Mouse (Mus musculus): ENCODE measurements at regions not wholly inside any gene's neighbourhood (a gene's known extent, or its start where the extent isn't known, plus 50 kb on each side); places are given as distances from the start of the nearest gene placed in this dataset.
A peak's percentile ranks its signal among the peaks of the same experiment; 100 is the strongest.
"Not testable (repeated sequence)": the region's sequence is repeated elsewhere in the genome, so short reads cannot be mapped to it uniquely, and the experiment has no call there.

DNA sequence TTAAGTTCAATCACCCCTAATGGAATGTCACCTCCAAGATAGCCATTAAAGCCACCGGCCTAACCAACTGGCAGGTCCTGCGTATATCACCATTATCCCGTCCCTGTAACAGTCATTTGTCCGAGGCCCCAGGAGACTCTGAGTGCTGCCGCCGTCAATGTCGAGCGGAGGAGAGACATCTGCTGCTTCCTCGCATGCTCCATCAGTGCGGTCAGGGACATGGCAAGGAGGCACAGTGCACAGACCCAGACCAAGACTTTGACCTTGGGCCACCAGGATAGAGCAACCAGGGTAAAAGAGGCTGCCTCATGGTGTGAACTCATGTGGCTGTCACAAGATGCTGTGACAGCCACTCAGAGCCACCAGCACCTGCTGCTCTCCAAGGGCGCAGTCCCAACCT, 172.9 kb downstream of the Tomm20 start:
- DNase-seq, result no peak

GRCm38 (mm10) chr8:126772194-126772593, 173.4 kb downstream of the Tomm20 start:
- DNase-seq, result peak; percentile 74

- DNase-seq, result not testable (repeated sequence)
These were observed 175.3 kb downstream of the Tomm20 start for GRCm38 (mm10) chr8:126770374-126770773.

GRCm38 (mm10) chr8:126768142-126768541, 174.4 kb upstream of the Irf2bp2 start:
- DNase-seq, result no peak

DNA sequence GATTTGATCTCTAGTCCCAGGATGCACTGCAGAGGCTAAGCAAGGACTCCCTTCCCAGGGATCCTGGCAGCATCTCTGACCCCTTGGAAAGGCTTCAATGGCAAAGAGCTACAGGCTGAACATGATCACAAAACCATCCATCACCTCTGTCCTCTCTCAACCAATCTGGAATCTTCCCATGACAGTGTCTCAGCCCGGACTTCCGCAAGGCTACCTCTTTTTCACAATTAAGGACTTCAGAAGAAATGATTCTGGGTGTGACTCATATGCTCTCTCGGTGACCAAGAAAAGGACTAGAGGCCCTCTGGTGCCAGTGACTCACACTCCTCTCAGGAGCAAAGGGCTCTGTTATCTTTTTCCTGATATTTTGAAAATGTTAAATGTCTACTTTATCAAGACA, 173.6 kb upstream of the Irf2bp2 start:
- DNase-seq, result peak; percentile 93

DNA sequence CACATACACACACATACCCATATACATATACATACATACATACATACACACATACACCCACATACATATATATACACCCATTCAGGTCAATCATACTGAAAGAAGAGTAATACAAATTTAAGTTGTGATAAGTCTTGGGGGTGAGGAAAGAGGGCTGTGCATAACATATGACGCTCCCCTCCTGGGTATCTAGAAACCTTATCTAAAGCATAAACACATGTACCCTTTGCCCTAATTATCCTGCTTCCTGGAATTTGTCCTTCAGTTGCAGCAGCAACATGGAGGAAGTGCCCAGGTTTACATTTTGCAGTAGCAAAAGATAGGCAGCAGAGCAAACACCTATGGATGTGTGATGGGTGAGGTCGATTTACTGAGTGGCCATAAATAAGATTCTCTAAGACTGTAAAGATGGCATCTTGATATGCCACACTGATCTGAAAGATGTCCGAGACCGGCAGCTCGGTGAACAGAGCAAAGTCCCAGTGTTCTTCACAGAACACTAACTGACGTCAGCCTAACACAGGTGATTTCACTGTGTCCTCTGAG, 172.0 kb upstream of the Irf2bp2 start:
- no peak for DNase-seq

DNA sequence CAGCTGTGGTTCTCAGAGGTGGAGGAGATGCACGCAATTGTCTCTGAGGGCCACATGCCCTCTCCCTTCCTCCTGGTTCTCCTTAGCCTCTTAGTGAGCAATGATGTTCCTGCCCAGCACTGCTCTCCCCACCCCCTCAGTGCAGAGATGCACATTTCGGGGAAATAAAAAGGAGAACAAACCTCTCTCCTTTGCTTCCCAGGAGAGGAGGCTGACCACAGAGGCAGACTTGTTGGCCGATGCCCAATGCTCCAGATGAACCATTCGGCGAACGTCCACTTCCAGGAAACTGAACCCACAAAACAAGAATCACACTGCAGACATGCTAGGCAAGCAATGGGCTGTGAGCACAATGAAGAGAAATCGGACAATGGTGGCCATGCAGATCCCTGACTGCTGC, 169.8 kb upstream of the Irf2bp2 start:
- DNase-seq, result no peak

DNA sequence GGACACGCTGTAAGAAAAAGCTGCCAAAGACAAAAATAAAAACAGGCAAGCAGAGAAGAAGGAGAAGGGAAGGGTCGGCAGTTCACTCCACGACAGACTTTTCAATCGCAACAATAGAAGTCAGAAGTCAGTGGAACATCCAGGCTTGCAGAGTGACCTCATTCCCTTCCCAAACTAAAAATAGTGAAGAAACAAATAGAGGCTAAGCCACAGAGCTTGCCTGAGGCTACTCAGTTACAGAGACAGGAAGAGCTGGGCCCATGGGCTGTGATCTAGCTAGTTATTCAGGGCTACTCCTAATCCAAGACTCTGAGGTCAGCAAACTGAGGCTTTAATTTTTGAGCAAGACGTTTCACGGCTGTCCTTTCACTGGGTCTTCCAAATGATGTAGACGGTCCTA, 165.9 kb upstream of the Irf2bp2 start:
- DNase-seq, result no peak

GRCm38 (mm10) chr8:126758951-126759350, 165.2 kb upstream of the Irf2bp2 start:
- DNase-seq, result no peak

- no peak for DNase-seq
These were observed 164.4 kb upstream of the Irf2bp2 start for GRCm38 (mm10) chr8:126757951-126758757.

DNA sequence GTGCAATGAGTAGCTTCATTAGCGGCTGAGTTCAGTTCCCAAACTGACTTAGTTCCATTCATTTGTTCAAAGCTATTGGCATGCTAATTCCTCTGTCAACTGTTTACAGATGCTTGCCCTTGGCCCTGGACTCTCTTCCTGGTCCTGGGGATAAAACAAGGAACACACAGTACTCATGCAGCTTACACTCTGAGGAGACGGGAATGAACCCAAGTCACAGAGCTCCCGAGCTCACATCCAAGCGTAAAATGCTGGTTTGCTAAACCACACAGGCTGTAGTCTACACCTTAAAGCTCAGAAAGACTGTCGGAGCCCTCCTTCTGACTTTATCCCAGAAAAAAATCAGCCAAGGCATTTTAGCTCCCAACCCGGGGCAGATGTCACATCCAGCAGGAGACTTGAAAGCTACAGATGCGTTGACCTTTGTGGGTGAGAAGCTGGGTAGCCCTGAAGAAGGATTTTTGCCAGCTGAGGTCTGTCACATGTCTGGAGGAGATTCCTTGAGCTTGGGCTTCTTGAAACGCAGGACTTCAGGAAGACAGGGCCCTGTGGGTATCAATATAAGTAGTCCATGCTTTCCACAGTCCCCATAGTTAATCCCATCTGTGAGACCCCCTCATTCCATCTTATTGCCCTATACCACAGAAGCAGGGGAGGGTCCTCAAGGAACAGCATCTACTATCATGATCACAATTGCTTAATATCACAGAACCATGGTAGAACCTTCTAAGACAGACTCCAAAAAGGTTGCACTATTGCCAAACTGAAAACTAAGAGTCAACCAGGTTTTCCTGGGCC, 162.7 kb upstream of the Irf2bp2 start:
- no peak for DNase-seq

GRCm38 (mm10) chr8:126755669-126756068, 161.9 kb upstream of the Irf2bp2 start:
- DNase-seq, result no peak

- no peak for DNase-seq
These were observed 160.6 kb upstream of the Irf2bp2 start for GRCm38 (mm10) chr8:126754361-126754809.

GRCm38 (mm10) chr8:126753059-126753855, 159.5 kb upstream of the Irf2bp2 start:
- no peak for DNase-seq

DNA sequence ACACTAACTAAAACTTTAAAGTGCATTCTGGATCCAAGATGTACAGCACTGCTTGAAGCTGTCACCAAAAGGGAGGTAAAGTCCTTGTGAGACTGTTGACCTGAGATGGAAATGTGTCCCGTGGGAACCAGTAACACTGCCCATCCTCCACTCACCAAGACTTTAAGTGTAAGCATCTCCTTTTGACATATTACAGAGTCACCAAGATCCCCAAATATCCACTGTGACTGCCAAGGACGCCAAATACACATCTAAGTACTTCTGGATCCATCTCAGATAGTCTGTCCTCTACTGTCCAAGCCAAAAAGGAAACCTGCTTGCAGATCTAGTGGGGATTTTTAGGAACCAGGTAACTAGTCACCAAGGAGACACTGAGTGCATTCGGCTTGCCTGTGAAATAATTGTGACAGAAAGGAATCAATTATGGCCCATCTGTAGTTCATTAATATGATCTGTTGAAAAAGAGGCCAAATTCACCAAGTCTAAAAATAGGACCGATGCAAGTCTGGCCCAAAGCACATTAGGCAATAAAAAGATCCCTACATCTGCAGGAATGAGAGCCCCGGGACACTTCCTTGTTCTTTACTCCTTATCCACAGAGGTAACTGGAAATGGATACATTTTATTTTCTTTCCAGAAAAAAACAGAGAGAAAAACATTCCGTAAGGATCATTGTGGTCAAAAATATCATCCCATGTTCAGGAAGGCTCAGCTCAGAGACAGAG, 157.8 kb upstream of the Irf2bp2 start:
- DNase-seq, result no peak

DNA sequence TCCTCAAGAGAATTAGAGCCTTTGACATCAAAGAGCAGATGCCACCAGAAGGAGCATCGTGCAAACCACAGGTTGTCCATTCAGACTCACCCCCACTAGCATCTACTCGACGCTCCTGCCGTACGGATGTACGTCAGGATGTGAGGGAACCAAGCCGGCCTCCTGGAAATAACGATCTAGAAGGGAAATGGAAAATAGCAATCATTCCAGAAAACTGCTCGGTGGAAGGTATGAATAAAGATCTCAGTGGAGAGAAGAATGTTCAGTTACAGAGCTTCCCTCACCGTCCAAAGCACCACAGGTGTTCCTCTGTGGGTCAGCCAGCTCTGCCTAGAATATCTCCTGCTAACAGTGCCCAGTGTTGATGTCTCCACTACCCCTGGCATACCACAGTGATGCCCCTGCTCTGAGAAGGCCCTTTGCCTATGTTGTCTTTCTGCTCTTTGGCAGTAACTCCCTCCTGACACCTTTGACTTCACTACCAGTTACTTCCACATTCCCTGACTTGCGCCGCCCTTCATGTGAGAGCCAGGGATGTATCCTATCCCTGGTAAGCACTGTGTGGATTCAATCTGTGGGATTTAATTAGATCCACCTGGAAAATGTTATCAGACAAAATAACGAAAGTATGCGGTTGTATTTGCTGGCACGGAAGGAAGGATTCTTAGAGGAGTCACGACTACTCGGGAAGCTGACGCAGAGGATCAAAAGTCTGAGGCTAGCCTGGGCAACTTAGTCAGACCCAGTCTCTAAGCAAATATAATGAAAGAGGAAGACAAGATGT, 152.4 kb upstream of the Irf2bp2 start:
- no peak for DNase-seq

GRCm38 (mm10) chr8:126744747-126745382, 151.1 kb upstream of the Irf2bp2 start:
- no peak for DNase-seq

DNA sequence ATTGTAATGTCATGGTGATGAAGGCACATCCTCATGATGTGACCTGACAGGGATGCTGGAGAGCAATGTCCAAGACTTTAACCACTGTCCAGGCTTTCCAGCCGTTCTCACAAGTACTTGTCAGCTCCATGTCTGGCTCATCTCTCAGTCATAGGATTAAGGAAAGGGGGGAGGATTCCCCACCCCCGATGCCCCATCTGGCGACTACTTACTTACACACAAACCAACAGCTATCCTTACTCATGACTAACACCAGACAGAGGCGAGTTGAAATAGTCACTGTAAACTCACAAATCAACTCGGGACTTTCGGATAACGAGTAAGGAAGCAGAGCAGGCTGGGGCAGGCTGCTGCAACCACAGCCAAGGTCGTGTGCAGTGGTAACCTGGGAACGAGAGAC, 149.5 kb upstream of the Irf2bp2 start:
- DNase-seq, result no peak

GRCm38 (mm10) chr8:126742081-126742480, 148.3 kb upstream of the Irf2bp2 start:
- DNase-seq, result no peak

DNA sequence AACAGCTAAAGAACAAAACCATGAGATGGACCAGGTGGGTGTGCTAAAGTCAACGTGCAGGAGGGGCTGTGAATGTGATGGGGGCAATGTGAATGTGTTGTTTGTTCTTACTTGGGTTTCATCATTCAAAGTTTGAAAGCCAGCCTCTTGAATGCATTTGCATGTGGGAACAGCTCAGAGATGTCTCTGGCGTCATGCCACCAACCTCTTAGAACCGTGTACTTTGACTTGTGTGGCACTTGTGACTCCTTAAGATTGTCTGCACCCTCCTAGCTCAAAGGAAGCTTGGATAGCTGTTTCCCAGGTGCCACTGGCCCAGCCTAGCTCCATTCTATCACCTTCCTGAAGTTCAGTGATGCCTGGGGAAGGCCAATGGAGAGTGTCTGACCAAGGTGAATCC, 147.2 kb upstream of the Irf2bp2 start:
- DNase-seq, result no peak

DNA sequence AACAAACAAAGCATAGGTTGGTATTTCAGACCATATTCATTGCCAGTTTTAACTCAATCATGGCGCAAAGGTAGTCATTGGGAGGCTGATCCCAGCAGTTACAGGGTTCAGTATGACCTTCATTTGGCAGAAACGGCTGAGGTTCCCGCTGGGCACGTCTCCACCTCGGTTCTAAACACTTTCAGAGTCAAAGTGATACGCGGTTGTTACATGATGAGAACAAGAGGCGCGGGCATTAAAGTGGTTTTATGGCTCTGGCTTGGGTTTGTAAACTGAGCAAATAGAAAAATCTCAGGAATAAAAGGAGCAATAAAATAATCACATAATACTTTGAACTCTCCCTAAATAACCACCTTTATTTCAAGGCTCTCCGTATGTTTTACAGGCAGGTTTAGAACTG, 146.0 kb upstream of the Irf2bp2 start:
- DNase-seq, result no peak

Data from adrenal gland, adult 8-10 months (tissue).